Mouse (Mus musculus) forebrain, postnatal 0 days (tissue): ENCODE results near the gene Pck1. TPM values are rescaled to one million over a fixed set of nuclear protein-coding genes. Genes with fewer than 3 reads are reported as not detected.

Experiments
- ATAC-seq: fragments of 200-750 bp; cut with Nextera tagmentation; 2 replicates; pipeline ENCODE4 v1.8.0; 2017; ENCODE audit warnings: mild to moderate bottlenecking, moderate library complexity
- DNase-seq: peaks from one replicate; pipeline ENCODE4 v3.0.0-alpha.2; 2015
- H3K27ac ChIP-seq: fragments of 300-500 bp; sonication (generic); 2 replicates; pipeline ENCODE4 v1.5.1; 2014; ENCODE audit warnings: low read depth, mild to moderate bottlenecking, antibody characterized with exemption, low read length, moderate library complexity, mixed read lengths
- H3K27me3 ChIP-seq: fragments of 300-500 bp; sonication (generic); 2 replicates; pipeline ENCODE4 v1.6.1; 2014; ENCODE audit warnings: mild to moderate bottlenecking, low read length, mixed read lengths; ENCODE audit not compliant: insufficient read depth
- H3K36me3 ChIP-seq: fragments of 300-500 bp; sonication (generic); 2 replicates; pipeline ENCODE4 v1.6.1; 2014; ENCODE audit warnings: mild to moderate bottlenecking, moderate library complexity; ENCODE audit not compliant: insufficient read depth
- H3K4me1 ChIP-seq: fragments of 300-500 bp; sonication (generic); 2 replicates; pipeline ENCODE4 v1.6.1; 2014; ENCODE audit warnings: antibody characterized with exemption; ENCODE audit not compliant: insufficient read depth
- H3K4me2 ChIP-seq: fragments of 300-500 bp; sonication (generic); 2 replicates; pipeline ENCODE4 v1.6.1; 2014; ENCODE audit warnings: low read depth, mild to moderate bottlenecking, moderate library complexity
- H3K4me3 ChIP-seq: fragments of 300-500 bp; sonication (generic); 2 replicates; pipeline ENCODE4 v1.5.1; 2014; ENCODE audit warnings: low read depth, low read length, mixed read lengths
- H3K9ac ChIP-seq: fragments of 300-500 bp; sonication (generic); 2 replicates; pipeline ENCODE4 v1.6.1; 2014; ENCODE audit warnings: mild to moderate bottlenecking
- H3K9me3 ChIP-seq: fragments of 300-500 bp; sonication (generic); 2 replicates; pipeline ENCODE4 v1.6.1; 2016; ENCODE audit warnings: low read length
- CTCF ChIP-seq: sonication (generic); IDR thresholded peaks from 2 replicates; pipeline ENCODE4 v1.5.1; 2016; ENCODE audit warnings: antibody characterized with exemption, control low read depth, low read depth
- WGBS: fragments of 180-500 bp; shearing (Covaris S2); extraction: QIAGEN DNeasy Blood & Tissue Kit; methylation state at CpG from one replicate; pipeline ENCODE4 v1.1.7; 2014; 5-methylcytosine and 5-hydroxymethylcytosine counted together
- polyA plus RNA-seq: library from polyadenylated mRNA; unstranded; fragments of >200 nt; fragmentation: Nextera tagmentation; extraction: Ambion mirVana; gene quantifications from 2 replicates; pipeline ENCODE4 v1.2.1, GENCODE M21; 2015
- total RNA-seq: library from RNA; depleted of rRNA; stranded (reverse); fragments of >200 nt; gene quantifications from 2 replicates; pipeline ENCODE4 v1.2.3, GENCODE M21; 2014

Pck1 gene
- total and polyA plus RNA-seq, 2 experiments from 2014 or later: not detected

- no peaks in the 10 kb centered on the region for H3K27me3 ChIP-seq
- no peak overlapping the region for H3K4me2 ChIP-seq
- no peak overlapping the region for H3K27ac ChIP-seq
- no peaks in the 10 kb centered on the region for H3K4me1 ChIP-seq
- 87% methylated on average over 11 of the region's 11 CpGs for WGBS
- TF ChIP-seq CTCF: no peak
- ATAC-seq (no peak), DNase-seq (no peak)
- H3K36me3 ChIP-seq: no peaks in the 10 kb centered on the region
- no peaks in the 10 kb centered on the region for H3K9me3 ChIP-seq
- no peak overlapping the region for H3K4me3 ChIP-seq
- H3K9ac ChIP-seq: no peak overlapping the region
Measured at GRCm38 (mm10) chr2:173180721-173181388, 28.0 kb downstream of the Pck1 start.

- no peaks in the 10 kb centered on the region for H3K4me1 ChIP-seq
- H3K4me3 ChIP-seq: no peak overlapping the region
- no peak overlapping the region for H3K27ac ChIP-seq
- H3K9ac ChIP-seq: no peak overlapping the region
- 61% methylated on average over 5 of the region's 5 CpGs for WGBS
- H3K4me2 ChIP-seq: no peak overlapping the region
- DNase-seq: no peak
- no peaks in the 10 kb centered on the region for H3K27me3 ChIP-seq
- no peak for ATAC-seq
- H3K9me3 ChIP-seq: no peaks in the 10 kb centered on the region
- no peaks in the 10 kb centered on the region for H3K36me3 ChIP-seq
- TF ChIP-seq CTCF: no peak
Measured at GRCm38 (mm10) chr2:173181486-173181885, 28.6 kb downstream of the Pck1 start.

- ATAC-seq: no peak
- no peak for TF ChIP-seq CTCF
Measured at GRCm38 (mm10) chr2:173181901-173182300, 29.1 kb downstream of the Pck1 start.

GRCm38 (mm10) chr2:173182796-173183195 lies 29.9 kb downstream of the Pck1 start:
- Histone ChIP-seq H3K27me3 (no peaks in the 10 kb centered on the region), H3K4me1 (no peaks in the 10 kb centered on the region), H3K9ac (no peak overlapping the region), H3K9me3 (no peaks in the 10 kb centered on the region), H3K4me3 (no peak overlapping the region), H3K27ac (no peak overlapping the region), H3K4me2 (no peak overlapping the region), H3K36me3 (no peaks in the 10 kb centered on the region)
- no peak for TF ChIP-seq CTCF
- DNase-seq (no peak), ATAC-seq (no peak)
- WGBS: 78% methylated on average over 7 of the region's 7 CpGs

More at GRCm38 (mm10) chr2:173181901-173182300, 29.1 kb downstream of the Pck1 start:
- Histone ChIP-seq H3K4me1 (no peaks in the 10 kb centered on the region), H3K4me3 (no peak overlapping the region), H3K27me3 (no peaks in the 10 kb centered on the region), H3K9me3 (no peaks in the 10 kb centered on the region), H3K27ac (no peak overlapping the region), H3K36me3 (no peaks in the 10 kb centered on the region), H3K4me2 (no peak overlapping the region), H3K9ac (no peak overlapping the region)
- DNase-seq: no peak
- WGBS: 83% methylated on average over 7 of the region's 7 CpGs

GRCm38 (mm10) chr2:173183311-173183710 lies 30.5 kb downstream of the Pck1 start:
- DNase-seq (no peak), ATAC-seq (no peak)
- no peaks in the 10 kb centered on the region for H3K9me3 ChIP-seq
- H3K9ac ChIP-seq: no peak overlapping the region
- H3K4me3 ChIP-seq: no peak overlapping the region
- no peak for TF ChIP-seq CTCF
- no peaks in the 10 kb centered on the region for H3K36me3 ChIP-seq
- no peaks in the 10 kb centered on the region for H3K4me1 ChIP-seq
- H3K4me2 ChIP-seq: no peak overlapping the region
- H3K27me3 ChIP-seq: no peaks in the 10 kb centered on the region
- H3K27ac ChIP-seq: no peak overlapping the region
- WGBS: 94% methylated on average over 10 of the region's 10 CpGs

- DNase-seq: peak; percentile 69
- H3K9ac ChIP-seq: no peak overlapping the region
- H3K27me3 ChIP-seq: no peaks in the 10 kb centered on the region
- no peaks in the 10 kb centered on the region for H3K4me1 ChIP-seq
- 8% methylated on average over 8 of the region's 8 CpGs for WGBS
- H3K4me2 ChIP-seq: no peak overlapping the region
- ATAC-seq: no peak
- H3K27ac ChIP-seq: no peak overlapping the region
- H3K36me3 ChIP-seq: no peaks in the 10 kb centered on the region
- no peaks in the 10 kb centered on the region for H3K9me3 ChIP-seq
- TF ChIP-seq CTCF: peak; percentile 73
- no peak overlapping the region for H3K4me3 ChIP-seq
Measured at GRCm38 (mm10) chr2:173183836-173184460, 31.1 kb downstream of the Pck1 start.

- WGBS: 62% methylated on average over 11 of the region's 11 CpGs
- DNase-seq: no peak
- H3K9ac ChIP-seq: no peak overlapping the region
- H3K9me3 ChIP-seq: no peaks in the 10 kb centered on the region
- ATAC-seq: no peak
- no peaks in the 10 kb centered on the region for H3K36me3 ChIP-seq
- no peak for TF ChIP-seq CTCF
- no peak overlapping the region for H3K27ac ChIP-seq
- no peaks in the 10 kb centered on the region for H3K27me3 ChIP-seq
- no peaks in the 10 kb centered on the region for H3K4me1 ChIP-seq
- H3K4me2 ChIP-seq: no peak overlapping the region
- H3K4me3 ChIP-seq: no peak overlapping the region
Measured at GRCm38 (mm10) chr2:173184475-173185080, 31.7 kb downstream of the Pck1 start.
